Mouse (Mus musculus) thymus, adult 2 months (tissue): Measurements from ENCODE around the gene Zfp334.

ENCODE experiments used
- CTCF ChIP-seq: fragments of 200-500 bp; IDR thresholded peaks from 2 replicates; pipeline ENCODE4 v1.5.1; 2012; ENCODE audit warnings: mild to moderate bottlenecking, control low read depth, low read length, moderate library complexity, borderline replicate concordance; ENCODE audit not compliant: control insufficient read depth, poor library complexity, insufficient read depth; ENCODE audit errors: extremely low read depth
- POLR2A ChIP-seq: fragments of 200-500 bp; IDR thresholded peaks from 2 replicates; pipeline ENCODE4 v1.6.1; 2012; ENCODE audit warnings: mild to moderate bottlenecking, low read length, control low read depth, moderate library complexity; ENCODE audit not compliant: control insufficient read depth, poor library complexity, insufficient read depth; ENCODE audit errors: extremely low read depth

GRCm38 (mm10) chr2:165332610-165333210 lies 55.3 kb downstream of the Zfp334 start:
- TF ChIP-seq CTCF (no peak), POLR2A (no peak)
